Mouse (Mus musculus) small intestine, adult 2 months (tissue): ENCODE data around the gene Klhl12.

ENCODE experiments used
- CTCF ChIP-seq: fragments of 200-500 bp; IDR thresholded peaks from 2 replicates; pipeline ENCODE4 v1.5.1; 2012; ENCODE audit warnings: low read depth, mild to moderate bottlenecking, control low read depth, inconsistent platforms, low read length, moderate library complexity, mixed read lengths; ENCODE audit not compliant: insufficient replicate concordance, insufficient read length; ENCODE audit errors: extremely low read depth
- POLR2A ChIP-seq: fragments of 200-500 bp; IDR thresholded peaks from 2 replicates; pipeline ENCODE4 v1.6.1; 2012; ENCODE audit warnings: low read depth, mild to moderate bottlenecking, control low read depth, inconsistent platforms, low read length, moderate library complexity

DNA sequence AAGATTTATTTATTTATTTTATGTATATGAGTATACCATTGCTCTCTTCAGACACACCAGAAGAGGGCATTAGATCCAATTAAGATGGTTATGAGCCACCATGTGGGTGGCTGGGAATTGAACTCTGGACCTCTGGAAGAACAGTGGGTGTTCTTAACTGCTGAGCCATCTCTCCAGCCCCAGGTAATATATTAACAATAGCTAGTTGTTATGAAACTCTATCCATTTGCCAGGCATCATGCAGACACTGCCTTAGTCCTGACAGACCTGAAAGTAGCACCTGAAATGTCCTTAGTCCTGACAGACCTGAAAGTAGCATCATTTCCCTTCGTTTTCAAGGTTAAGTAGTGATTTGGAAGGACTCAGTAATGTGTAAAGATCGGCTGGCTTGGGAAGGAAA, 41.3 kb upstream of the Klhl12 start:
- TF ChIP-seq CTCF (no peak), POLR2A (no peak)
